Mouse (Mus musculus): ENCODE results near the gene Hdac10.

Gene Hdac10

DNA sequence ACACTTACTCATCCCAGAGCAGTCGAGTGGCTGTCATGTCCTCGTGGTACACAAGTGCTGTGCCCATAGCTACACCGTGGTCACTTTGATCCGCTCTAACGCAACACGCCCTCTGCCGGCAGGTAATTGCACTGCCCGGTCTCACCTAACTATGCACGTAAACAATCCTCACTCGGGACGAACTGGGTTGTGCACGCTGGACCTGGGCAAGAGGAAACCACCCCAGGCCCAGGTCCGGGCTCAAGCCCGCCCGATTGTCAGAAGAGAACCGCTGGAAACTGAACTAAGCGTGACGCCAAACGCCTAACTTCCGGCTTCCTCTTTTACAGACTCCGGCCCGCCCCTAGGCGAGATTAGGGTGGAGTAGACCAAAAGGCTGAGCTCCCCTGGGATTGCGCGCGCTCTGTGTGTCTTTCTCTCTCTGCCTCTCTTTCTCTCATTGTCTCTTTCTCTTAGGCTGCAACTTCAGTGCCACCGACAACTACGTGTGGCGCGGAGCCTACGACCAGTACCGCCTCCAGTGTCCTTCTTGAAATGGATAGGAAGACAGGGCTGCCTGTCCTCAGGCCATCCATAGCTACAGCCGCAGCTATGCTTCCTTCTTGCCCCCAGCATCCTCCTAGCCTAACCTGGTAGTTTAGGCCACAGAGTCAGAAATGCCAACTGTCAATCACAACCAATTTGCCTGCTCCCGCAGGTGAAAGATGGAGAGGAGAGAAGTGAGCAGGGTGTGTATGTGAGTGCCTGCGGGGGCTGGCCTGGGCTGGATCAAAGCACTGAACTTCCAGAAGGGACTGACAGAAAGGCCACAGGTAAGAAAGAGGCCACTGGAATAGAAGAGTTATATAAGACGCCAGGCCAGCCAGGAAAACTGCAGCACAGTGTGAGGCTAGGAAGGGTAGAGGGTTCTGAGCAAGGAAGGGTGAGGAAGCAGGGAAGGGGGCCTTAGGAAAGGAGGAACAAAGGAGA, at the start of gene Hdac10:
Gene Hdac10, minus strand, starts transcription at position 319 of the 969 bp plus-strand sequence.
- peak; percentile 83 for DNase-seq (ENCODE audit: low spot score)

- DNase-seq (ENCODE audit: low spot score) = no peak
These were observed 49.2 kb upstream of the Hdac10 start for GRCm38 (mm10) chr15:89177576-89178259.

GRCm38 (mm10) chr15:89177121-89177520, 48.6 kb upstream of the Hdac10 start:
- DNase-seq (ENCODE audit: low spot score) = no peak

DNA sequence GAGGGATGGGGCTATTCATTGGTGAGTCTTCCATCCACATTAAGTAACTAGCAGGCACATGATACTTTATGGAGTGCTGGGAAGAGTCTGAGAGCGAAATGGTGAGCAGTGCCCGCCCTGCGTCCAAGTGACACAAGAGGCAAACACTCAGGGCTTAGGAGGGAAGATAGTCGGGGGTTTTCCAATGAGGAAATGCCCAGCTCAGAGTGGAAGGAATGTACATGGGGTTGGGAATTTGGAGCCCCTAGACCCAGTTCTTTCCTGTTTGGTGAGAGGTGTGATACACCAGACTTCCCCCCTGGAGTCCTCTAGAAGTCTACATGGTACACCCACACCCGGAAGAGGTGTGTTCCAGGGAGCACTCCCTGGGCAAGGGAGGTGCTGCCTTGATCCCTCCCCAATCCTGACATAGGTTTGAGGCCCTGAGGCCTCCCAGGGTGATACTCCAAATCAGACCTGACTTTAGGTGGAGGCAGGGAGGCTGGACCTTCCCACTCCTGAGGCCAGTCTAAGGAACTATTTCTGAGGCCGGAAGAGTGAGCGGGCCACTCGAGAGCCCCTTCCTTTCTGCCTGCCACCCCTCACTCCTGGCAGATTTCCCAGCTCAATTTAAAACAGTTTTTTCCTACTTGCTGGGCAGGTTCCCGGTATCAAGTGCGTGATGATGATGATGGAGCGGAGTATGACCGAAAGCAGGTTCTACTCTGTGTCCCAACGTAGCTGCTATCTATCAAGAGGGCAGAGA, 47.1 kb upstream of the Hdac10 start:
- DNase-seq (ENCODE audit: low spot score) = no peak

DNA sequence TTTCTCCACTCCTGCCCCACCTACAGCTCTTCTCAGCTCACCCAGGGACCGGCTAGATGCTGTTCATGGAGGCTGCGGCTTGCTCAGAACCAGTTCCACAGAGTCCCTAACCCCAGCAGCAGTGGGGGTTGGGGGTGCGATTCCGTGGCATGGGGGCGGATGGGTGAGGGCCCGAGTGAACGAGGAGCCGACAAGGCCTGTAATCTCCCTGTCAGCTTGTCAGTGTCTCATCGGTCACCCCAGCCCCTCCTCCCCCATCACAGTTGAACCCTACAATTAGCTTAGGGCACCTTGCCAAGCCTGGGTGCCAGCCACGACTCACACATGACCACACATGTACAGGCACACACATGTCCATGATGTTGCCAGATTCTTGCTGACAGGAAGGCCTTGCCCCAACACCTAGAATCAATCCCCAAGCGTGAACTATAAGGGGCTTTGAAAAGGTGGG, 46.4 kb upstream of the Hdac10 start:
- DNase-seq (ENCODE audit: low spot score) = no peak

DNA sequence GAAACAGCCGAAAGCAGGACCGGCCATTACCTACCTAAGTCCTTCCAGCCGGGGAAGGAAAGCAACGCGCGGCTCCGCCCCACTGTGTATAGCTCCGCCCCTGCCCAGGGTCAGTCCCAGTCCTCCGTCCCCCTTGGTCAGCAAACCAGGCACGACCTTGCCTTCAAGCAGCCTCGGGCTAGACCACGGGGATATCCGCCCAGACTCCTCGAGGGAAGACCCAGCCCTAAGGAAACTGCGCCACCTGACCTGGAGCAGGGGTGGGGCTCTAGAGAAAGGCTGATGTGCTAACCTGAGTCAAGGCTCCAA, 45.4 kb upstream of the Hdac10 start:
- no peak for DNase-seq (ENCODE audit: low spot score)

DNA sequence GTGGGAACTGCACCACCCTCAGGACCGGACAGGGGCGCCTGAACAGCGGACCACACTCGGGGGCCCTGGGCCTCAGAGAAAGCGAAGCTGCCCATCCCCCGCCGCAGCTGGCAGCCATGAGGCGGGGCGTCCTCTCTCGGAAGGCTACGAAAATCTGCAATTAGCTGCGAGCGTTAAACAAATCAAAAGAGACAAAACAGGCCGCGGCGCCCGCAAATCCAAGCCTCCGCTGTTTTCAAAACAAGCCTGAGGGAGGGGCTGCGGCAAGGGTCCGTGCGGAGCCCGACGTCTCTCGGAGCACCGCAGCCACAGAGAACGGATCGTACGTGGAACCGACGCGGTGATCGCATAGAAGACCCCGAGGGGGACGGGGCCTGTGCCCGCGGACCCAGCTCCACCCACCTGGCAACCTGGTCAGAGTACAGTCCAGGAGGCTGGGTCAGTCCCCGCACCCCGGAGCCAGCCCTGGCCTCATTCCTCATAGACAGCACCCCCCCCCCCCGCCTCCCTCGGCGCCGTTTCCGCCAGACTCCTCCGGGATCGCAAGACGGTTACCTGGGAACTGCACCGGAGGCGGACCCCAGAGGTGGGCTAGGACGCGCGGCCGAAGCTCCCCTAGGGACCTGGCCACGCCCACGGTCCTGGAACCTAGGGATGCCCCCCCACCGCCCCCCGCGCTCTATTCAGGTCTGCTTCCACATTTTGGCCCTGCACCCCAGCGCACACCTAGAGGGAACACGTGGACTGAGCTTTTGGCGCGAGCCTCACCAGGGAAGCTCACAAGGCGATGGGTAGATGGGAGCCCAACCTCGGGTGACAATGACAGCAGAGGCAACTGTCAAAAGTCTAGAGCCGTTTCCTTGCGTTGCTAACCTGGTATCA, 44.8 kb upstream of the Hdac10 start:
- DNase-seq (ENCODE audit: low spot score) = no peak

GRCm38 (mm10) chr15:89172276-89172935, 43.9 kb upstream of the Hdac10 start:
- no peak for DNase-seq (ENCODE audit: low spot score)

DNA sequence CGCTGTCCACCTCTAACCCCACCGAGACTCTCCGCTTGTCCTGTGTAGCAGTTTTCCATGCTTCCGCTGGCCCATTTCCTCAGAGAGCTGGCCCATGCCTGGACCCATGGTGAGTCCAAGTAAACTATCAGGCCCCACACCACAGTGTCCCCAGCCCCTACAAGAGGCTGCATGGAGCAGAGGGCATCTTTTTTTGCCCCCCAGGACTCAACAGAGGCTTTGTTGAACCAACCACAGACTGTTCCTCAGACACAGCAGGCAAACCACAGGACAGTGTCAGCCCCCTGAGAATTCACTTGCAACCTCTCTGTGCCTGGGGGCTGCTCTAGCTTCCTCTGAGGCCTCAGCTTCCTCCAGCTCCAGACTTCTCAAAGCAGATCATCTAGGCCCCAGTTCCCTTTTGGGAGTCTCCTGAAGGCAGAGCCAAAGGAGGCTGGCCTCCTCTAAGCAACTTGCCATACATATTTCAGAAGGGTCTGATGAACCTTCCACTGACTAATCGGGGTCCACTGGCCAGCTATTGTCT, 43.1 kb upstream of the Hdac10 start:
- no peak for DNase-seq (ENCODE audit: low spot score)

- no peak for DNase-seq (ENCODE audit: low spot score)
These were observed 41.6 kb upstream of the Hdac10 start for GRCm38 (mm10) chr15:89170102-89170501.

- DNase-seq (ENCODE audit: low spot score) = no peak
These were observed 40.9 kb upstream of the Hdac10 start for GRCm38 (mm10) chr15:89169431-89169830.

DNA sequence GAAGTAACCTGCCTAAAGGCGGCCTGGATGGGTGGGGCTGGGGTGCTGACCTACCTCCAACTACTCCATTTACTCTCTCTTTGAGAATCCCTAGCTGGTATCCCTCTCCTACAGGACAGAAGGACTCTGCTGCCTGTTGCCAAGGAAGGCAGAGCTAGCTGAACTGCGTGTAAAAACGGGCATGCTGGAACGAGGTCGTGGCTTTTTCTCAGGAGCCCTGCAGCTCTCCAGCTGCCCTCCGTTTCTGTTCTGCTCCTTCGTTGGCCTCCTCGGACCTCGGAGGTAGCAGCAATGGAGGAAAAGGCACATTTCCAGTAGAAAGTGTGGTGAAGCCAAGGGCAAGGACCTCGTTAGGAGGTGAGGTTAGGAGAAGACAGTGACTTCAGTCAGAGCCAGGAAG, 40.4 kb upstream of the Hdac10 start:
- DNase-seq (ENCODE audit: low spot score) = no peak

GRCm38 (mm10) chr15:89165478-89165877, 37.0 kb upstream of the Hdac10 start:
- DNase-seq (ENCODE audit: low spot score) = no peak

DNA sequence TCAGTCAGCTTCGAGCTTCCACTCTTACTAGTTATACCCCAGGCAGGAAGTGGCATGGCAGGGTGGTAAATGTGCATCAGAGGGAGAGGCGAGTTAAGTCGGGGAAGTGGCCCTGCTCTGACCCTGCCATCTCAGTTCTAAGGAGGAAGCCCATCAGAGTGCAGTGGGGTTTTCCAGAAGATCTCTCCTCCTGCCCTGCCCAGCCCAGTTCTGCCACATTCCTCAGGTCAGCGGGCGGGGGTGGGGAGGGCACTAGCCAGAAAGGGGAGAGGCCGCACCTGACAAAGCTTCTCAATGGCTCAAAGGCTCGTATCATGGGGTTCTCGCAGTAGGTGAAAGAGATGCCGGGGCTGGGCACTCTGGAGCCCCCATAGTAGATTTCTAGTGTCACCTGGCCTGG, 32.9 kb upstream of the Hdac10 start:
- no peak for DNase-seq (ENCODE audit: low spot score)

- DNase-seq (ENCODE audit: low spot score) = no peak
These were observed 30.0 kb upstream of the Hdac10 start for GRCm38 (mm10) chr15:89158516-89158915.

- DNase-seq (ENCODE audit: low spot score) = no peak
These were observed 29.5 kb upstream of the Hdac10 start for GRCm38 (mm10) chr15:89157954-89158353.

DNA sequence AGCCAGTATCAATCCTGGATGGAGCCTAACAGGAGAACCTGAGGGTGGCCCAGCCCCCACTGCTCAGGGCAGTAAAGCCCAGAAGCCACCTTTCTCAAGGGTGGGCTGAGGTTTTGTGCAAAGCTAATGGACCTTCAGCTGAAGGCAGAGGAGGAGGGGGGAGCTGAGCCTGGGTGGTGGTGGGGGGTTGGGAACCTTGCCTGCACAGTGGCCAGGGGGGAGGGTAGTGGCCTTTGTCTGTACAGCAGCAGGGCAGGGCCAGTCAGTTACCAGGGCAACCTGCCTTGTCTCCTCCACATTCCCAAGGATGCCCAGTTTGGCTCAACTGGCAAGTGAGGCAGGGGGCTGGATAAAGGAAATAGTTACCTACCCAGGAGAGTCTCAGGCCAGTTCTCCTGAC, 23.8 kb upstream of the Hdac10 start:
- no peak for DNase-seq (ENCODE audit: low spot score)

- no peak for DNase-seq (ENCODE audit: low spot score)
These were observed 21.5 kb upstream of the Hdac10 start for GRCm38 (mm10) chr15:89150041-89150390.

GRCm38 (mm10) chr15:89149271-89150040, 21.0 kb upstream of the Hdac10 start, which contains the start of gene Mapk11:
Gene Mapk11, minus strand, starts transcription at chr15:89149628.
- DNase-seq (ENCODE audit: low spot score) = no peak
